Mouse (Mus musculus) lung, postnatal 0 days (tissue): Measurements from ENCODE around the gene Atg10.
A peak's percentile ranks its signal among the peaks of the same experiment; 100 is the strongest.

Experiments
- CTCF ChIP-seq: IDR thresholded peaks from 2 replicates; pipeline ENCODE4 v1.5.1; 2016; ENCODE audit warnings: antibody characterized with exemption, mild to moderate bottlenecking
- EP300 ChIP-seq: IDR thresholded peaks from 2 replicates; pipeline ENCODE4 v1.6.1; 2016; ENCODE audit warnings: antibody characterized with exemption, mild to moderate bottlenecking, control low read depth

- no peak for TF ChIP-seq CTCF
- peak; percentile 72 for TF ChIP-seq EP300
Observed at GRCm38 (mm10) chr13:91224438-91224814, 658 bp upstream of the Atg10 start.
